Mouse (Mus musculus): ENCODE data around the gene Pacsin1.

DNA sequence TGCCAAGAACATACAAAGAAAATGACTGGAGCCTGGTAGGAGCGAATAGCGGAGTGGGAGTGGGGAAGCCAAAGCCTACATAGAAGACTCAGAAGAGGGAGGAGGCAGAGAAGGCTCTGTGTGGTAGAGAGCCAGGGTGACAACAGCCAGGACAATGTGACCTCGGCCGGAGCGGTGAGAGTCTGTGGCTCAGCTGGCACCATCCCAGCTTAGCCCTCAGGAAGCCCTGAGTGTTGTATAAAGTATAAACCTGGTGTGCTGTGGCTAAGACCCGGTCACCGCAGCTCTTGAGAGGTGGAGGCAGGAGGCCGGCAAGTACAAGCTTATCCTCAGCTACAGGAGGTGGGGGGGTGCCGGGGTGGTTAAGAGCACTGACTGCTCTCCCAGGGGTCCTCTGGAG is 18.0 kb upstream of the Pacsin1 start:
- TF ChIP-seq CTCF (IDR thresholded peaks at IDR 0.05; ENCODE audit: extremely low read depth, insufficient read depth, low read length) (no peak), POLR2A (IDR thresholded peaks at IDR 0.05; ENCODE audit: extremely low read depth, insufficient read depth, low read length) (no peak)
